In the genomic region with DNA sequence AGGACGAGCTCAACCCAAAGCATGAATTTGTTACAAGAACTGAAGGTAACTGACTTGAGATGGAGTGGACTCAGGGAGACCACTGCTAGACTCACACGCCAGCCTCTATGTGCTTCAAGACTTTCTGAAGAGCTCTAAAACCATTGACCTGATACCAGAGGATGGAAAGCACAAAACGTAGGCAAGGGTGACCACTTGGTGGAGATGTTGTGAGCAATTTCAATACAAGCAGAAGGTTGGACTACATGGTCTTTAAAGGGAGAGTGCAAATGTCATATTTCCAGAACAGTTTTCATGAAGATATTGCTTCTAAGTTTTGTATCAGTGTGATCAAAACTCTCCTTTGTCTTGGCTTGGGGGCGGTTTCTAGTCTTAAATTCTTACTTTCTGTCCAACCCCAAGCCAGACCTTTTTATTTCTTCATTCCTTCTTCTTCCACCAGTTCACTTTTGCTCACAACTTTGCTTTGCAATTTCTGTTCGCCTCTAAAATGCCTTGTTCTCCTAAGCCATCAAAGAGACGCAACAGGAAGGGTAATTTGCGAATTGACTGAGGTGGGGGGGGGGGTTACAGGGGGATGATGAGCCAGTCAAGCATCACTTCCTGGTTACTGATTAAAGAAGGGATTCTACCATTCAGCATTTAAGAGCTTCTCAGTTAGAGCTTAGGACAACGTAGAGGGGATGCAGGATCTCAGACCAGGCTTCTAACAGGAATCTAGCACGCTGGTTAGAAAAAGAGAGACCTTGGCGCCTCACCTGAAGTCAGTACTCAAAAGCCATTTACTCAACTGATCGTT, we compare ENCODE assay signal across 8 mouse cellular contexts. TPM values are rescaled to one million over a fixed set of nuclear protein-coding genes. Genes with fewer than 3 reads are reported as not detected.
DNase-seq lines count a peak whose midpoint lies in the region; ATAC-seq and TF ChIP-seq lines count a peak whose summit lies in the region.

No protein-coding gene starts in this region.

- DNase-seq in cerebellum, postnatal 10 days: peak; percentile 16 to 17
- DNase-seq in cerebellum, postnatal 36 days: no peak
- peak; percentile 11 to 33 for DNase-seq in kidney, postnatal 4 days
- no peak for DNase-seq in left cerebral cortex, postnatal 36 days (ENCODE audit: low spot score in 2 of 2)
- no peak for DNase-seq in cerebellum, adult 11-12 months

- H3ac ChIP-seq in myocyte (ENCODE audit: control insufficient read depth, insufficient read length): no peak overlapping the region

- intact Hi-C loops in left cerebral cortex, postnatal 36 days (cut with DNase I): loop anchor here (10.0 kb wide), 1 partner anchor 281 kb away; no protein-coding TSS in a partner anchor

- H3K9me3 ChIP-seq in heart, embryonic 14.5 days (ENCODE audit: control insufficient read depth, low read length): no peaks in the 10 kb centered on the region

- no peak for TF ChIP-seq POLR2A in myocyte (IDR thresholded peaks at IDR 0.05; ENCODE audit: insufficient read length, low read depth)

- no peaks in the 10 kb centered on the region for H3K27me3 ChIP-seq in heart, embryonic 14.5 days (ENCODE audit: control insufficient read depth, insufficient read depth, low read length)
- no peaks in the 10 kb centered on the region for H3K27me3 ChIP-seq in myocyte (ENCODE audit: control insufficient read depth, insufficient read depth, insufficient read length)

- peak overlapping the region; percentile 41 to 47; a peak in 2 of 4 replicates for H3K27ac ChIP-seq in heart, embryonic 14.5 days (replicated peaks in 1 of 2; ENCODE audit: control insufficient read depth in 1 of 2, insufficient read depth in 1 of 2, low read depth in 2 of 2, low read length in 2 of 2)

- peak overlapping the region; percentile 63 for H3K4me2 ChIP-seq in heart, embryonic 14.5 days (ENCODE audit: low read length)
- H3K4me2 ChIP-seq in myocyte (ENCODE audit: low read depth): peak overlapping the region; percentile 81

- no peaks in the 10 kb centered on the region for H3K36me3 ChIP-seq in heart, embryonic 14.5 days (ENCODE audit: control insufficient read depth, insufficient read depth, low read length)
- H3K36me3 ChIP-seq in myocyte (ENCODE audit: control insufficient read depth, insufficient read depth): no peaks in the 10 kb centered on the region

- 0 out of 2 replicates have a peak overlapping the region, but pooled peaks have one; percentile 41 for H3K9ac ChIP-seq in heart, embryonic 14.5 days (ENCODE audit: low read length)

- H3K79me2 ChIP-seq in myocyte (ENCODE audit: control insufficient read depth, insufficient read depth): peaks cover 12% of the 10 kb centered on the region

- peaks cover 0 to 2% of the 10 kb centered on the region in 2 experiments; a peak in 2 of 4 replicates for H3K4me1 ChIP-seq in heart, embryonic 14.5 days (ENCODE audit: control insufficient read depth in 2 of 2, insufficient read depth in 2 of 2, low read length in 2 of 2)

- ATAC-seq in activated CD4-positive, CD25-positive, alpha-beta regulatory T cell, adult 4 months: peak; percentile 9
- no peak for ATAC-seq in heart, embryonic 14.5 days (ENCODE audit: insufficient number of reproducible peaks, insufficient read depth, low FRiP score, low read depth)

- peak overlapping the region; percentile 24 to 27; a peak in 2 of 4 replicates for H3K4me3 ChIP-seq in heart, embryonic 14.5 days (ENCODE audit: control insufficient read depth in 1 of 2, insufficient read depth in 1 of 2, low read depth in 1 of 2, low read length in 2 of 2)
- peak overlapping the region; percentile 92 for H3K4me3 ChIP-seq in myocyte

- 34% methylated on average over 11 of the region's 11 CpGs for WGBS in heart, embryonic 14.5 days

TF ChIP-seq in myocyte, 11 proteins besides CTCF, POLR2A, EP300 and RAD21:
- TF ChIP-seq MYOG (IDR thresholded peaks at IDR 0.05; ENCODE audit: control insufficient read depth in 1 of 3, insufficient read depth in 1 of 3, insufficient read length in 2 of 3, low read depth in 2 of 3): no peak
- TF ChIP-seq USF1 (IDR thresholded peaks at IDR 0.05; ENCODE audit: low read depth): no peak
- TF ChIP-seq TCF12 (IDR thresholded peaks at IDR 0.05; ENCODE audit: insufficient read depth, poor library complexity, severe bottlenecking): no peak
- no peak for TF ChIP-seq E2F4 (IDR thresholded peaks at IDR 0.05; ENCODE audit: insufficient read depth)
- TF ChIP-seq MYOD1 (IDR thresholded peaks at IDR 0.05; ENCODE audit: control insufficient read depth in 1 of 3, insufficient read length in 2 of 3, low read depth in 2 of 3): no peak
- TF ChIP-seq POLR2AphosphoS2 (IDR thresholded peaks at IDR 0.05; ENCODE audit: insufficient read length, low read depth): no peak

RNA-seq across cellular contexts. Expression of gene Mid1ip1, which starts 0.8 kb away (rescaled TPM):
- polyA plus RNA-seq in activated CD4-positive, CD25-positive, alpha-beta regulatory T cell, adult 4 months (2017; shearing (Covaris generic)): 10 to 100 TPM in 1 of 2 experiments, 1 to 10 TPM in 1; 8.8 to 14.5 TPM
- 21.5 and 24.7 TPM in 2 replicates for polyA plus RNA-seq in heart, embryonic 14.5 days (2014; fragmentation: Nextera tagmentation; extraction: Ambion mirVana)
- 244 TPM for polyA plus RNA-seq in myocyte (2012; fragmentation: generic; extraction: Trizol)
- 100 to 1,000 TPM; 101 to 121 TPM for total RNA-seq in left cerebral cortex, postnatal 36 days (2021)

Comparison
In these comparisons a context has a peak if more than half of its experiments do, and no peak if none do; other contexts are left out.
1. DNase-seq: peak in cerebellum, postnatal 10 days (2 of 2) and kidney, postnatal 4 days (2 of 2); none in cerebellum, postnatal 36 days (0 of 2), left cerebral cortex, postnatal 36 days (0 of 2) and cerebellum, adult 11-12 months (single experiment).